Mouse (Mus musculus): ENCODE data around the gene Ilk.
"Not testable (repeated sequence)": the region's sequence is repeated elsewhere in the genome, so short reads cannot be mapped to it uniquely, and the experiment has no call there.

The Ilk gene

DNA sequence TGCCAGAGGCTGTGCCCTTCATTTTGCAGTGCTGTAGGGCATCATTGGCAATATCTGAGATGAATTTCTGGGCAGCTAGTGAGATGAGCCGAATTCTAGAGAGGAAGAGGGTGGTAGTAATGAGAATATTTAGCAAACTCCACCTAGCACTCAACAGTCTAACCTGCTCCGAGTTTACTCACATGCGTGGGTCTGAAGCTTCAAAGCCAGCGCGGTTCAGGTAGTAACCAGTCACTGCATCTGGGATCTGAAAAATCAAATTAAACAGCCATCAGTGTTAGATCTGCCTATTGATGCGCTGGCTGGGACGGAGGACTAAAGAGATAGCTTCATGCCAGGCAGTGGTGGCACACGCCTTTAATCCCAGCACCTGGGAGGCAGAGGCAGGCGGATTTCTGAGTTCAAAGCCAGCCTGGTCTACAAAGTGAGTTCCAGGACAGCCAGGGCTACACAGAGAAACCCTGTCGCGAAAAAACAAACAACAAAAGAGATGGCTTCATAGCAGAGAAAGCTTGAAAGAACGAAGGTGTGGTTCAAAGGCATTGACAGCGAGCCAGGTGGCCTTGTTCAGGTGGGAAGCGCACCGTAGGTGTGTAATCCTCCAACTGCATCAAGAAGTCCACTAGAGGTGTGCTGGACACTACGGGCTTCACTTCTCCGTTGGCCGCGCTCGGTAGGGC, 7.0 kb downstream of the Ilk start:
- DNase-seq (ENCODE audit: low read depth): not testable (repeated sequence)

DNA sequence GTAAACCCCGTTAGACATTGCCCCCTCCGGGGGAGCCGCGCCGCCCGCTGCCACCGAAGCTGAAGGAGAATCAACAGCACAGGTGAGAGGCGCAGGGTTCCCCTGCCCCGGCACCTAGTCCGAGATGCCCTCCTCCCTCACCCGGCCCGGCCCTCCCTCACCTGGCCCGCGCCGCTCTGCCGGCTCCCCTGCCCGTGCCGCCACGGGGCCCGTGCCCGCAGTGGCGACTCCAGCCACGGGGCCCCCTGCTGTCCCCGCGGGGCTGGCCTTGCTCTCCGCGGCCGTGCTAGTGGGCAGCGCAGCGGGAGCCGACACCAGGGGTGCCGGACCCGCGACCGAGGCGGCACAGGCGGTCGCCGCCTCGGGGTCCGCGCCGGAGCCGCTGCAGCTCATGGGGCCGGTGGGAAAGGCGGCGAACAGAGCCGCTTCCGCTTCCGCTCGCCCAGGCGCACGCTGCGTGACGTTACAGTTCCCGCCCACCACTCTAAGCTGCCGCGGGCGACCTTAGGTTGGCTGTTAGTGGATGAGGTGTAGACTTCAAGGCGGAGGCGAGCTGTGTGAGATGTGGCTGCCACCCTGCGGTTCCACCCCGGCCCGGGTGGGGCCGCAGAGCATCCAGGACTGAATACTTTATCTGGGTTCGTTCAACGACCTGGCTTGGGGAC, 7.7 kb downstream of the Ilk start, which contains the start of gene Taf10:
Gene Taf10 (minus strand): TSS at position 436 of the 665 bp plus-strand sequence.
- peak; percentile 85 for DNase-seq (ENCODE audit: low read depth)

- DNase-seq (ENCODE audit: low read depth): no peak
Measured at GRCm38 (mm10) chr7:105747776-105748175, 11.4 kb downstream of the Ilk start.

DNA sequence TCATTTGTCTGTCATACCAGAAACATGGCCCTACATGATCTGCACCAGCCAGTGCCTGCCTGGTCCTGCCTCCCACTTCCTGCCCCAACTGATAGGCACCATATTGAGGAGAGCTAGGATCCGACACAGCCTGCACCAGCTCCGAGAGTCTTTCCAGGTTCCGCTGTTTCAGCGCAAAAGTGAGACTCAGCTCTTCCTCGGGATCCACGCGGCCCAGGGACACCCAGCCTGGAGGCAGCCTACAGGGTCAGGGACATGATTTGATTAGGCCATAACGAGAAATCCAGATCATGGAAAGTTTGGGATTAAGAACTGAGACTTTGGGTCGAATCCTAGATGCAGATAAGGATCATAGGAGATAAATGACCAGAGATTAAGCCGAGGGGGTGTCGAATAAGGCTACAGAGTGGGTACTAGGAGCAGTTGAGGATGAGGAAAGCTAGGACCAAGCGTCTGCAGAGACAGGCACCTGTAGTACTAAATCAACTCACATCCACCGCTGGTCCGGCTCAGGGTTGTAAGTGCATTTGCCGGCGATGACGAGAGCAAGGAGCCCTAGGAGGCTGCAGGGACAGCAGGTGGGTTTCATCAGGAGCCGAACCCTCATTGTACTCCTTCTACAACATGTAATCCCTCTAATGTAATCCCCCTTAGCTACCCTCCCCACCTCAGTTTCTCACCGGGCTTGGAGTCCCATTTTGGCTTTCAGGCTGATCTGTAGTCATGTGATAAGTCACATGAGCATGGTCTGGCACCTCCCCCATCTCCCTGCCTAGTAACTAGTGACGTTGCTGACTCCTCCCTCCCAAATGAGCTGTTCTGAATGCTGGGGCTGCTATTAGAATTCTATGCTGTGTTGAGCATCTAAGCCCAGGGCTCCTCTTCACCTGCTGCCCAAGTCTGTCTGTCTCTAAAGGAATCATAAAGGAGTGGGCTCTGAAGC, 15.4 kb downstream of the Ilk start, which contains the start of gene Tpp1:
Gene Tpp1 (minus strand): TSS at position 745 of the 943 bp plus-strand sequence.
- DNase-seq (ENCODE audit: low read depth): peak; percentile 91

DNA sequence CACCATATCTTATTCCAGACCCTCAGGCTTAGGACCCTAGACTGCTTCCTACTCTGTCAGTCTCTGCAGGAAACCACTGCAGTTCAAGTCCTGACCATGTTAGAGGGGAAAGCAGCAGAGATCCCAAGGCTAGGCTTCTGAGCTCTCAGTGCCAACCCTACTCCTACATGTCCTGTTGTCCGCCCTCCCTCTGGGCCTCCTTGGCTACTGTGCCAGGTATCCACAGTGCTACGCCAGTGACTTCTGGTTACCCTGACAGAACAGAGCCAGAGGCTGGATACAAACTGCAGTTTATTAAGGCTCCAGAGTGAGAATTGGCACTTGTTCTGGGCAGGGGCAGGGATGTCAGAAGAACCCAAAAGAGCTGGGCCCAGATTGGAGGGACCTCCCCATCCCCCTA, 16.3 kb downstream of the Ilk start:
- no peak for DNase-seq (ENCODE audit: low read depth)

- DNase-seq (ENCODE audit: low read depth): no peak
Measured at GRCm38 (mm10) chr7:105753281-105753680, 16.9 kb downstream of the Ilk start.

DNA sequence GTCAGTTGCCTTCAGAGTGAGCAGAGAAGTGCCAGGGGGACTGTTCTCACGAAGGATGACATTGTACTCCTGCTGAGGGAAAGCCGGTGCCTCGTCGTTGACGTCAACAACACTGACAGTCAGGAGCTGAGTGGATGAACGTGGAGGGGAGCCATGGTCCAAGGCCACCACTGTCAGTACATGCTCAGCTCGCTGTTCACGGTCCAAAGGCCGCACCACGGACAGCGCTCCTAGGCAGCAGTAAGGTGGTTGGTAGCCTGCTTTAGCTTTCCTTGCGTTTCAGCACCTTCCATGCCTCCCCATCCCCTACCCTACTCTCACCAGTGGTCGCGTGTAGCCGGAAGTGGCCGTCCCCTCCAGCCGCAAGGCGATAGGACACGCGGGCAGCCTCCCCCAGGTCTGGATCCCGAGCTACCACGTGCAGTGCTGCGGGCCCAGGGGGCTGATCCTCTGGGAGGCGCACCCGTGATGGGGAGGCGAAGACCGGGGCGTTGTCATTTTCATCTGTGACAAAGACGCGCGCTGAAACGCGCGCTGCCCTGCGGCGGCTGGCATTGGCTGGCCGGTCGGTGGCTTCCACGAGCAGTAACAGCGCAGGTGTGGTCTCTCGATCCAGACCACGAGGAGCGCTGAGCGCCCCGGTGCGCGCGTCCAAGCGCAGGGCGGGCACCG, 25.6 kb downstream of the Ilk start:
- DNase-seq (ENCODE audit: low read depth): no peak

- no peak for DNase-seq (ENCODE audit: low read depth)
Measured at GRCm38 (mm10) chr7:105762517-105763270, 26.3 kb downstream of the Ilk start.

DNA sequence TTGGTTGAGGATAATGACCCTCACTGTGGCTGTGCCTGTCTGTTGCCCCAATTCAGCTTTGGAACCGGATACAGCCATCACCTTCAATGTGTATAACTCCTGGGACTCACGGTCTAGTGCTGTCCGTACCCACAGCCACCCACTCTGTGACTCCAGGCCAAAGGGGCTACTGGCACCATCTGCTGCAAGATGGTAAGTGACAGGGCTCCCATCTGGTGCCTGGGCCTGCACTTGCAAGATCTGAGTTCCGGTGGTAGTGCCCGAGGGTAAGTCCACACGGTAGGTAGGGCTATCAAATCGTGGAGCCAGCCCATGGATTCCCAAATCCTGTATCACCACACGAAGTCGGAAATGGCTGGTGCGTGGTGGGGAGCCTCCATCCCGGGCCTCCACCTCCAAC, 27.9 kb downstream of the Ilk start:
- no peak for DNase-seq (ENCODE audit: low read depth)

GRCm38 (mm10) chr7:105767729-105768165, 31.4 kb downstream of the Ilk start:
- DNase-seq (ENCODE audit: low read depth): no peak

DNA sequence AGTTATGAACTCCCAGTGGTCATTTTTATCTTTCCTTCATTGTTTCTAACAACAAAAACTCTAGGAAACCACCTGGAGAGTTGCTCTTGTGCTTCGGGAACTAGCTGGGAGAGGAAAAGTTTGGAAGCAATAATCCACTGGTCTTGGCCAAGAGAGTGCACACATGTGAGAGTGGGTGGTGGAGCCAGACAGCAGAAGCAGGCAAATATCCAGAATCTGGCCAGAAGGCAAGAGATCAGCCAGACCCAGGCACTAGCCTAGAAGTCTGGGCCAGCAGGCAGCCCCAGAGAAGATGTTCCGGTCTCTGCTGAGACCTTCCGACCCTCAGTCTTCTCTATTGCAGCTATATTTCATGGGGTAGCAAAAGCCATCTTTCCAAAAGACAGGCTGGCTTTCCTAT, 33.6 kb downstream of the Ilk start:
- no peak for DNase-seq (ENCODE audit: low read depth)

GRCm38 (mm10) chr7:105772331-105772730, 35.9 kb downstream of the Ilk start:
- no peak for DNase-seq (ENCODE audit: low read depth)

DNA sequence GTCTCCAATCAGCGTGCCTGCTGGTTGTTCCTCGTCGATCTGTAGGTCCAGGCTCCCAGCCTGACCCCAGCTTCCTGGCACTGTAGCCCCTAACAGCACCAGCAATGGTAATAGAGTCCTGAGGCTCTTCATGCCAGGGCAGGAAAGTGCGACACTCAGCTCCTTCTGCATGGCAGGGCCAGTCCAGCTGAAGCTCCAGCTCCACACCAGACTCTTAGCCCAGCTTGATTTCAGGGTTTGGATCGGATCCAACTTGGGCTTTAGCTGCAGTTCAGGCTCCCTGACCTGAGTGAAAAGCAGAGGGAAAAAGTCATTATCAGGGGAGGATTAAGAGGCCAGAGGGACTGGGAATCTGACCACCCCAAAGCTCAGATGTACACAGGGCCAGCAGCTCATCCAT, 36.6 kb downstream of the Ilk start:
- no peak for DNase-seq (ENCODE audit: low read depth)

DNA sequence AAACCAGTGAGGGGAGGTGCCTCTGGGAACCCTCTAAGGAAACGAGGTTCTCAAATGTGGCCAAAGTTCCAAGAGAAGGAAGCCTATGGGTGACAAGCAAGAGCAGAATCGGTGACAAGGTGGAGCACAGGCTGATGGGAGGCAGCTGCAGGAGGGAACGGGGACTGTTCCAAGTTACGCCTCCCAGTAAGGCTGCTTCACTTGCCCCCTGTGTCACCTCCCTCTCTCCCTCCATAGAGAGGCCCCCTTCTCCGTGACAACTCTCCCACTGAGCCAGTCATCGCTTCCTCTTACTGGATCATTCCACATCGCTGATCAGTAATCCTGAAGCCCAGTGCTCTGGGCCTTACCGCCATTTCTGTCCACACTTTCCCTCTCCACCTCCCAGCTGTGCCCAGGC, 38.3 kb downstream of the Ilk start:
- no peak for DNase-seq (ENCODE audit: low read depth)

- no peak for DNase-seq (ENCODE audit: low read depth)
Measured at GRCm38 (mm10) chr7:105776026-105776425, 39.6 kb downstream of the Ilk start.

GRCm38 (mm10) chr7:105777316-105777715, 40.9 kb downstream of the Ilk start:
- DNase-seq (ENCODE audit: low read depth): no peak

DNA sequence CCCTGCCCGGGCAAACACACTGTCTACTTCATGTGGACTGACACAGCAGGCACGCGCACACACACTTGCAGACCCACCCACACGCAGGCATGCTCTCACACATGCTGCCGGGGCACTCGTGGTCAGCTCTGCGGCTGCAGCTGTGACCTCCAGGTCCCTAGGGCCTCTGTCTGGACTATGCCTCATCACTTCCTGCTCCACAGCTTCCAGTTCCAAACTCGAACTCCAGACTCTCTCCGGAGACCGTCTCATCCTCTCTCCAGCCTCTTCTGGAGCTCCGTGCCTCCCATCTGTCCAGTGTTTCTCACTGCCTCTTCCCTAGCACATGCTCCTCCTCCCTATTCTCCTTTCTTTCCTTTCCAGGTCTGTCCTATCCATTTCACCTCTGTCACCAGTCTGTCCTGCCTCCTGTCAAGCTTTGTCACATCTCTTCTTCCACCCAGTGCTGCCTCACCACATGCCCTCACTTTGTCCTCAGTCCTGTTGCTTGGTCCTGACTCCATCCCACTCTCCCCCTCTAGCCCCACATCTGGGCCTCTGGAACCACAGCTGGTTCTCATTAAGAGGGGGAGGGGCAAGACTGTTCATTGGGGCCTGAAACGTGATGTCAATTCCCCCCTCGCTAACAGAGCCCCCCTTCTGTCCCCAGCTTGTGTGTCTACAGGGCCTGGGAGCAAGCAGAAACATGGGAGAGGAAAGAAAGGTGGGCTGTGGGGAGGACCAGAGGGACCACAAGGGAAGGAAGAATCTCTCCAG, 41.6 kb downstream of the Ilk start:
- DNase-seq (ENCODE audit: low read depth): no peak

DNA sequence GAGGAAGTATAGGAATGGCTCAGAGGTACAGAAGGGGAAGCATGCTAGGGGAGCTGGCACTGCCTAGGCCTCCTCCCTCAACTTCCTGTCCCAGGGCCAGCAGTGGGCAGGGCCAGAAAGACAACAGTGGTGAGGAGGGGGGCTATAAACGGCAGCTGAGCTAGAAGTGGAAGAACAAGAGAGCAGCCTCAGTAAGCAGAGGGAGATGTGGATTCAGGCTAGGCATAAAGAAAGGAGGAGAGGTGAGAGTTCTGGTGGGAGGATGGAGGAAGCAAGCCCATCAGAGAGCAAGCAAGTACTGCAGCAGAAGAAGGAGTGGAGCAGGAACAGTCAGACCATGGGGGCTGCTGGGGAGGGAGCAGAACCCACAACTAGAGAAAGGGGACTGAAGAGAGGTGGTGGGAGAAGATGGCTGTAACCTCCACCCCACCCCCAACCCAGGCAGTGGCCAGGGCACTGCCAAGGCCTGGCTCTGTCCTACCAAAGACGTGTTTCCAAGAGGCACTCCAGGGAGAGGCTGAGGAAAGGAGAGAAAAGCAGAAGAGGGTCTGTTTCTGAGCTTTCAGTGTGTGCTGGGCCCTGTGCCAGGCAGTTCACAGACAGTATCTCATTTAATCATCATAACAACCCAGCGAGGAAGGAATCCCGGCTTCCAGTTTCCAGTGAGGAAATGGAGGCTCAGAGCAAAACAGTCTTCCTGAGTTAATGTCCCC, 42.3 kb downstream of the Ilk start:
- DNase-seq (ENCODE audit: low read depth): no peak

GRCm38 (mm10) chr7:105783861-105784260, 47.5 kb downstream of the Ilk start:
- DNase-seq (ENCODE audit: low read depth): no peak

DNA sequence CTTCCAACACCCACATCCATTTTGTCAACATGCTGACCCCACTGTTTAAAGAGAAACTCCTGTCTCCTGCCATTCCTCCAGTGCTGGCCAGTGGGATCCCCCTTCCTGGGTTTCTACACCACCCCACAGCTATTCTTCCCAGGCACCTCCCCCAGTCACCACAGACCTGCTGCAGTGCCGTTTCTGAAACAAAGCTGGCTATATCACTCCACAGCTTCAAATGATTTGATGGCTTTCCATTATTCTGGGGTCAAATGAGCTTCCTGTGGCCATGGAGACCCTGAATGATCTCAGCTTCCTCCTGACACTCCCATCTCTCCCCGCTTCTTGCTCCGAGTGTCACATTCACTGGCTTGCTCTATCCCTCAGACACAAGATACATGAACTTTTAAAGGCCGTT, 48.2 kb downstream of the Ilk start:
- no peak for DNase-seq (ENCODE audit: low read depth)
